Comparison of ENCODE assay signal across 8 mouse cellular contexts in genomic region chr11:8624179-8624886, GRCm38 (mm10). TPM values are rescaled to one million over a fixed set of nuclear protein-coding genes. Genes with fewer than 3 reads are reported as not detected.
A peak's percentile ranks its signal among the peaks of the same experiment; 100 is the strongest.
DNase-seq lines count a peak whose midpoint lies in the region.

No protein-coding gene starts in this region.

- peak overlapping the region; percentile 94 for H3K27ac ChIP-seq in forebrain, embryonic 10.5 days
- peak overlapping the region; percentile 39 for H3K27ac ChIP-seq in macrophage

- peak overlapping the region; percentile 84 for H3K4me3 ChIP-seq in forebrain, embryonic 10.5 days
- peak overlapping the region; percentile 43 for H3K4me3 ChIP-seq in macrophage (ENCODE audit: inconsistent target)

- H3K79me2 ChIP-seq in macrophage (ENCODE audit: inconsistent target) = peaks cover 99% of the 10 kb centered on the region

- peaks cover 53% of the 10 kb centered on the region for H3K4me1 ChIP-seq in forebrain, embryonic 10.5 days

- DNase-seq in 3T3-L1 (ENCODE audit: low read depth, low spot score) (peak; percentile 75), NIH3T3 (ENCODE audit: low read depth) (peak; percentile 89)
- peak; percentile 73 for DNase-seq in forebrain, embryonic 10.5 days (ENCODE audit: extremely low spot score, low spot score)
- peak; percentile 55 to 57 for DNase-seq in heart, postnatal 14 days
- peak; percentile 31 to 39 for DNase-seq in layer of hippocampus, postnatal 25 days (ENCODE audit: extremely low spot score in 1 of 2, low spot score in 1 of 2)
- peak; percentile 59 for DNase-seq in right cerebral cortex, postnatal 25 days
- DNase-seq in spleen, adult 12 weeks (ENCODE audit: low spot score) = no peak

- 0 out of 2 replicates have a peak, but pooled peaks cover 8% of the 10 kb centered on the region for H3K27me3 ChIP-seq in forebrain, embryonic 10.5 days (ENCODE audit: poor library complexity, severe bottlenecking)

- H3K36me3 ChIP-seq in forebrain, embryonic 10.5 days (replicated peaks) = no peaks in the 10 kb centered on the region
- no peaks in the 10 kb centered on the region for H3K36me3 ChIP-seq in macrophage (ENCODE audit: inconsistent target)

- no peaks in the 10 kb centered on the region for H3K9me3 ChIP-seq in forebrain, embryonic 10.5 days

- WGBS in forebrain, embryonic 10.5 days = under 1% methylated on average over 74 of the region's 74 CpGs
- WGBS in macrophage (ENCODE audit: missing documents) = 2% methylated on average over 67 of the region's 74 CpGs

- intact Hi-C loops in heart, postnatal 14 days (cut with DNase I) = loop anchor here (5.0 kb wide), 1 partner anchor 38 kb away; the partner anchor contains the start of gene Tns3

RNA-seq across cellular contexts. Expression of gene Tns3, which starts 40.0 kb away (rescaled TPM):
- 13.3 and 13.8 TPM in 2 replicates for polyA plus RNA-seq in forebrain, embryonic 10.5 days (2016; fragmentation: Nextera tagmentation; extraction: Ambion mirVana)
- 10 to 100 TPM; 21.1 to 23.2 TPM for total RNA-seq in heart, postnatal 14 days (2021)
- 10 to 100 TPM; 46.6 to 53.2 TPM for total RNA-seq in layer of hippocampus, postnatal 25 days (2021)
- total RNA-seq in macrophage (2018; cell fraction: chromatin; rRNA removed) = 100 to 1,000 TPM; 135 to 354 (median 226) TPM
- 100 to 1,000 TPM in 18 of 26 experiments, 10 to 100 TPM in 8; 75.9 to 159 (median 107) TPM for total RNA-seq in macrophage (2018; cell fraction: cytosol; rRNA removed)
- total RNA-seq in macrophage (2018; cell fraction: nucleus; rRNA removed) = 100 to 1,000 TPM; 103 to 320 (median 161) TPM
- polyA plus RNA-seq in macrophage (2018) = 60.8 to 91.8 TPM (median 81.9 TPM) in 3 replicates
